Mouse (Mus musculus) mouse embryonic stem cell (cell line): ENCODE measurements at regions not wholly inside any gene's neighbourhood (a gene's known extent, or its start where the extent isn't known, plus 50 kb on each side); places are given as distances from the start of the nearest gene placed in this dataset.

Experiments
- in situ Hi-C, 2 experiments: fragments of 300-500 bp; cut with MboI; formaldehyde crosslinking; loops; 1 replicate in 1 of 2; 3 replicates in 1 of 2; pipeline ENCODE4 v1.14.3; 2019 to 2020; ENCODE audit warnings: low sequenced_read_pairs in 2 of 2, low pct_unique_long_range_greater_than_20kb in 1 of 2, mixed read lengths in 1 of 2; ENCODE audit not compliant: unreplicated experiment in 1 of 2

GRCm38 (mm10) chr1:35694775-35695591 is 373.2 kb upstream of the Hs6st1 start:
- in situ Hi-C loops = no loop called here

DNA sequence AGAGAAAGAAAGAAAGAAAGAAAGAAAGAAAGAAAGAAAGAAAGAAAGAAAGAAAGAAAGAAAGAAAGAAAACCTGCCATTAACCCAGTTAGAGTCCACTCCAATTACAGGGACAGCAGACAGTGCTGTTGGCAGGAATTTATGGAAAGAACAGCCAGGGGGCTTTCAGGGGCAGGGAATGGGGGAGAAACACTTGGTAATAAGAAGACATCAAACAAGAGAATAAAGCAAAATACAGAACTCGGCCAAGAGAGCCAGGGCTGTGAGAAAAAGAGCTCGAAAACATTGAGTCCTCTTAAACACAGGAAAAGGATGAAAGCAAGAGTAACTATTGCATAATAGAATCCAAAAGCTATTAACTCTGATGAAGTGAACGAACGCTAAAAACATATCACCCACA is 371.0 kb upstream of the Hs6st1 start:
- in situ Hi-C loops = no loop called here

- in situ Hi-C loops = no loop called here
Measured at GRCm38 (mm10) chr1:35697834-35698500, 370.2 kb upstream of the Hs6st1 start.

- in situ Hi-C loops = no loop called here
Measured at GRCm38 (mm10) chr1:35702585-35702984, 365.6 kb upstream of the Hs6st1 start.

- in situ Hi-C loops = no loop called here
Measured at GRCm38 (mm10) chr1:35706336-35706735, 361.9 kb upstream of the Hs6st1 start.

GRCm38 (mm10) chr1:35708176-35708788 is 359.9 kb upstream of the Hs6st1 start:
- in situ Hi-C loops = no loop called here

DNA sequence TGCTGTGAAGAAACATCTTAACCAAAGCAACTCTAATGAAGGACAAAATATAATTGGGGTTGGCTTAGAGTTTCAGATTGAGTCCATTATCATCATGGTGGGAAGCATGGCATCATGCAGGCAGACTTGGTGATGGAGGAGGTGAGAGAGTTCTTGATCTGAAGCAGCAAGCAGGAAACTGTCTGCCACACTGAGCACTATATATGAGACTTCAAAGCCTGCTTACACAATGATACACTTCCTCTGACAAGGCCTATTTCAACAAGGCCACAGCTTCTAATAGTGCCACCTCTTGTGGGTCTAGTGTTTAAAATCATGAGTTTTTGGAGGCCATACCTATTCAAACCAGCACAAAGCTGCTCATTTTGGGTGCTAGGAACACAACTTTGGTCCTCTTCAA is 359.0 kb upstream of the Hs6st1 start:
- in situ Hi-C loops = no loop called here

- in situ Hi-C loops = no loop called here
Measured at GRCm38 (mm10) chr1:35713961-35714360, 354.2 kb upstream of the Hs6st1 start.

DNA sequence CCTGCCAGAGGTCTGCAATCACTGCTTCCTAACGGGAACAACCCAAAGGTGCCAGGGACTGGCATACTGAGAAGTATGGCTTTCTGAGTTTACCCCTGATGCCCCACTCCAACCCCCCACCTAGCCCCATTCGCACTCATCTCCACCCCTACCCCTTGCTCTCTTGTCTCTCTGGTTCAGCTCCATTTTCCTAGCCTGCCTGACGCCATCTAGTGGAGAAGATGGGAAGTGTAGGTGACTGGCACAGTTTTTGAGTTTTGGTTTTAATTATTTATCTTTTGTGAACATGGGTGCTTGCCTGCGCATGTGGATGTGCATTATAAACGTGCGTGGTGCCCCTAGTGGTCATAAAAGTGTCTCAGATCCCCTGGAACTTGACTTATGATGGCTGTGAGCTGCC is 352.3 kb upstream of the Hs6st1 start:
- in situ Hi-C loops = no loop called here

DNA sequence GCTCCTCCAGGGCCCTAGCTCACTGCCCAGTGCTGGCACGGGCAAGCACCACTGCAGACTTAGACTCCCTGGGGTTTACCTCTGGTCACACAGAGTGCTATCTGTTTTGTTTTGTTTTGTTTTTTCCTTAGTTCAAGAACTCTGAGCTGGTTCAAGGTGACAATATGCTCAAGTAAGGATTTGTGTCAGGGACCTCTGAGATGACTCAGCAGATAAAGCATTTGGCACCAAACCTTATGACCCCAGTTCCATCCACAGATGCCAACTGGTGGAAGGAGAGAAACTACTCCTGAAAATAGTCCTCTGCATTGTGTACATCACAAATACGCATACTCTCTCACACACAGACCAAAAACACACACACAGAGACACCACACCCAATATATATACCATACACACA is 351.0 kb upstream of the Hs6st1 start:
- in situ Hi-C loops = no loop called here

DNA sequence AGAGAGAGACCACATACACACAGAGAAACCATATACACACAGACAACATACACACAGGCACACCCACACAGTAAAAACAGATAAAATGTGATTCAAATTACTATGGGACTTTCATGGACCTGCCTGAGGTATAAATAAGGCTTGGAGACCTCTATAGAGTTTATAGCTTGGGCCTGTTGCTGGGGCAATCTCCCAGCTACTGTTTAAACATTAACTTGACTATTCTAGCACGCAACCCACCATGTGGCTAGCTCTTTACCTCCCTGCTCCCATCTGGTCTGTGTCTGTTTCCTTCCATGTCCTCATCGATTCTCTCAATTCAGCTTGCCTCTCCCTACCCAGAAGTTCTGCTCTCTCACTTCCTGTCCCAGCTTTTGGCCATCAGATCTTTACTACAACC is 350.5 kb upstream of the Hs6st1 start:
- in situ Hi-C loops = no loop called here

DNA sequence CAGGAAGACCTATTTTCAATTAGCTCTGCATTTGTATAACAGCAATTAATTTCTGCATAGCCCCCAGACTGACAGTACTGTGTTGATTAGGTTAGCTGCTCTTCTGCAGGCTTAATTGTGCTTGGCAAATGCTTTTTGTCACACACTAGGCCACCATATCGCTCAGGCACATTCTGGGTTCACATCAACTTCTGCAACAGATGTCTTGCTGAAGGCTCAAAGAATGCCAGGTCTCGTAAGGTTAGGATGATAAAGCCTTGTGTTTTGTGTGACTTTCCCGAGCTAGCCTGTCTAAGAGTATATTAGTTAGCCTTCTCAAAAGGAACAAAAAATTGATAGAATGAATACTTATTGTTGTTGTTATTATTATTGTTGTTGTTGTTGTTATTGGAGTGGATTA is 348.1 kb upstream of the Hs6st1 start:
- in situ Hi-C loops = no loop called here

DNA sequence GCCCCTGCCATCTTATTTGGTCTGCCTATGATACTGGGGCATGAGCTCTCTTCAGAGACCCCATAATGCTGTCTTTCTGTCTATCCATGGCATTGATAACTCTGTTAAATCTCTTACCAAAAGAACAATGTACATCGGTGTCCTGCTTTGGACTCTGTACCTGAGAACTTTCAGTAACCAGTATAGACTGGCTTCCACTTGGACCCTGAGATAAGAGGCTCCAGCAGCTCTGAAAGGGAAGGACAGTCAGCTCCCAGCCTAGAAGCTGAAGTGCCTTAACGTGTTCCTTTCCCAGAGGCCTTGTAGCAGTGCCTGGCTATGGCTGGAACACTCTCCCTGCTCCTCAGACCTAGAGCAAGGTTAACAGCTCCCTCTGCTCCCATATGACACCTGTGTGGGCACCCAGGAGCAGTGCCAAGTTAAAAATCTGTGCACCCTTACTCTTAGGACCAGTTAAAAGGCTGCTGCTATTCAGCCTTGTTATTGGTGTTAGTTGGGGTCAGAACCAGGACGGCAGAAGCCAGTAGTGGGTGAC is 343.8 kb upstream of the Hs6st1 start:
- in situ Hi-C loops = no loop called here

GRCm38 (mm10) chr1:35726596-35726995 is 341.6 kb upstream of the Hs6st1 start:
- in situ Hi-C loops = loop anchor here in 1 of 2 experiments (25.0 kb wide), 1 partner anchor 411 kb away; no protein-coding TSS in a partner anchor

DNA sequence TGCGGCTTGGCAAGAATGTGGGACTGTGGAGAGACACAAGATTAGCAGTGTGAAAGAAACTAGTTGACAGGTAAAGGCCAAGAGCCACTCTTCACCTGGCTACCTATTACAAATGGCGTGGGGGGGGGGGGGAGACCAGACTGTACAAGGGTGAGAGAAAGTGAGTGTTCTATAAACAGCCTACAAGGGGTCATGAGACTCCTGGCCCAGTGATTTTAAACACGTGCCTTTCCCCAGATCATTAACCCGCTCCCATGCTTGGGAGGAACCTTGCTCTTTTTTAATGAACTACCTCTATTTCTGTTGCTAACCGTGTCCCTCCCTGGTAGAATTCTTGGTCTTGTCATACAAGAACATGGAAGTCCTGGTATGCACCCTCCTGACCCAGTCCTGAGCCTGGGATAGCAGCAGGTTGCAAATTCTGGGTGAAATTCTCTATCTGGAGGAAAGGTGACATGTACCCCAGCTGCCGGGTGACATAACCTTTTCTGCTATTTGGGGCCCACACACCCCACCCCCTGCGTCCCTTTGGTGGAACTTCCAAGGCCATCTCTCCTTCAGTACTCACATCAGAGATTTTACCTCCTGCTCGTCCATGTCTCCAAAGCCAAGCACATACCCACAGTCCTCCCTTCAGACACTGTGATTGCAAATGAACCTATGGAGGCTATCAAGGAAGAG is 340.8 kb upstream of the Hs6st1 start:
- in situ Hi-C loops = loop anchor here in 1 of 2 experiments (25.0 kb wide), 1 partner anchor 410 kb away; no protein-coding TSS in a partner anchor

- in situ Hi-C loops = loop anchor here in 1 of 2 experiments (25.0 kb wide), 1 partner anchor 407 kb away; no protein-coding TSS in a partner anchor
Measured at GRCm38 (mm10) chr1:35729785-35730295, 338.4 kb upstream of the Hs6st1 start.

DNA sequence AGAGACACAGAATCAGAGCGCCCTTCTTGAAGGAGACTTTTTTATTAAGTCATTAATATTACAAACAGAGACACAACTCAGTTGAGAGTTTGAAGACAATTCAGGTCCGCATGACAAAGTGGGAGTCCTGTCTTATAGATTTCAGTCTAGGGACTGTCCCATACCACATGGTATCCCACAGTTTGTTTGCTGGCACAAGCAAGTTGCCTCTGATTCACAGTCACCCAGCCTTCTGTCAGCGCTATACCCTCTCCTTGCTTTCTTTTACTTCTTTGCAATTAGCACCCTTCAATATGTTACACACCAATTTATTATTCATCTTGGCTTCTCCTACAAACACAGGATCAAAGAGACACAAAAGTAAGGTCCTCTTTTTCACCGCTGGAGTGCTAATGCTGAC is 337.9 kb upstream of the Hs6st1 start:
- in situ Hi-C loops = loop anchor here in 1 of 2 experiments (25.0 kb wide), 1 partner anchor 407 kb away; no protein-coding TSS in a partner anchor

DNA sequence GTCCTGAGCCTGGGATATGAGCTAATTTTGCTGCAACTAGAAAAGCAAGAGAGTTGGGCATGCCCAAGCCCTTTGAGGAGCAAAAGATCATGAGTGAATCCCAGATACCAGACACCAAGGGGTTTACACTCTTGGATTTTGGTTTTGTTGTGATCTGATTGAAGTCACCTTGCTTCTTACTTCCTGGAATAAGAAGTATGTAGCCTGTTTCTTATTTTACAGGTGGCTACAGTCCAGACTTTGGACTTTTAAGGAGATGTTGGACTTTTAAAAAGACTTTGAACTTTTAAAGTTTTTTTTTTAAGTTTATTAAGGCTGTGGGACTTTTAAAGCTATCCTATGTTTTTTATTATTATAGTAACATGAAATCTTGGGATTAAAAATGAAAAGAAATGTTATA is 332.0 kb upstream of the Hs6st1 start:
- in situ Hi-C loops = loop anchor here in 1 of 2 experiments (25.0 kb wide), 1 partner anchor 401 kb away; no protein-coding TSS in a partner anchor
